Mouse (Mus musculus) hematopoietic multipotent progenitor cell, adult 10-12 weeks (in vitro differentiated cells): ENCODE results near the gene Mcpt8. TPM values are rescaled to one million over a fixed set of nuclear protein-coding genes. Genes with fewer than 3 reads are reported as not detected.

Source experiments
- polyA plus RNA-seq: library from polyadenylated mRNA; stranded (reverse); fragments of >175 nt; gene quantifications from 2 replicates; pipeline ENCODE4 v1.2.3, GENCODE M21; 2012; ENCODE audit warnings: low replicate concordance

Mcpt8 gene
- 0.50 and 1.1 TPM in 2 replicates for polyA plus RNA-seq

DNA sequence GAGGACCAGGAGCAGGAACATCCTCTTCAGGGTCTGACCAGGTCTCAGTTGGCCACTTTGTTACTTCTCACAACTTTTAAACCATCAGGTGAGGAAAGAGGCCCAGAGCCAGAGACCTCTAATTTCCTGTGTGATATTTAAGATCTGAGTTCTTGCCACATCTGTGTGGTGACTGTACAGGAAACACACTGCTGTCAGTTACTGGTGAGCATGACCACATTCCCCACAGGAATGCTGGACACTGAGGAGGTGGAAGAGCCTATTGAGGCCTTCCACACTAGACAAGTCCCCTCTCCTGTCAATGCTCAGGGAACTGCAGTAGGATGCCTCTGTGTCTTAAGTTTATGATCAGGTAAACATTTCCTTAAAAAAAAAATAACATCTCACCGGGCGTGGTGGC is at the start of gene Mcpt8:
Mcpt8 (minus strand) TSS at position 107 of the 400 bp plus-strand sequence.

DNA sequence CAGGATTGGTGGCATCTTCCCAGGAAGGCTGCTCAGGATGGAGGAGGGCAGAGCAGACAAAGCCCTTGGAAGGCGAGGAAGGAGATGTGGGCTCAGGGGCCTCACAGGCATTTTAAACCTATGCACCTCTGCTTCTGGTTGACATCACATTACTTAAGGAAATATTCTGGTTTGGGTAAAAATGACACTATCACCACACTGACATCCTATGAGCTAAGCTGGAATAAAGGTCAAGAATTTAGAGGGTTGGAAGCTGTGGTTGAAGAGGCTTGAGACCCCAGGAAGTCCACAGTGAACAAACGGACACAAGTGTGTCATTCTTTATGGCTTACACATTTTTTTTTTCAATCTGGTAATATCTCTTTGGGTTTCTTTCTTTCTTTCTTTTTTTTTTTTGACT is 47.4 kb upstream of the Mcpt8 start, which contains the start of gene Gzmd:
Gzmd (minus strand) TSS at position 101 of the 400 bp plus-strand sequence.

DNA sequence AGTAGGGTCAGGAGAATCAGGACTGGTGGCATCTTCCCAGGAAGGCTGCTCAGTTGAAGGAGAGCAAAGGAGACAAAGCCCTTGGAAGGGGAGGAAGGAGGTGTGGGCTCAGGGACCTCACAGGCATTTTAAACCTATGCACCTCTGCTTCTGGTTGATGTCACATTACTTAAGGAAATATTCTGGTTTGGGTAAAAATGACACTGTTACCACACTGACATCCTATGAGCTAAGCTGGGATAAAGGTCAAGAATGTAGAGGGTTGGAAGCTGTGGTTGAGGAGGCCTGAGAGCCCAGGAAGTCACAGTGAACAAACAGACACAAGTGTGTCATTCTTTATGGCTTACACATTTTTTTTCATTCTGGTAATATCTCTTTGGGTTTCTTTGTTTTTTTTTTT is 35.5 kb upstream of the Mcpt8 start, which contains the start of gene Gzme:
Gzme (minus strand) TSS at position 101 of the 400 bp plus-strand sequence.

DNA sequence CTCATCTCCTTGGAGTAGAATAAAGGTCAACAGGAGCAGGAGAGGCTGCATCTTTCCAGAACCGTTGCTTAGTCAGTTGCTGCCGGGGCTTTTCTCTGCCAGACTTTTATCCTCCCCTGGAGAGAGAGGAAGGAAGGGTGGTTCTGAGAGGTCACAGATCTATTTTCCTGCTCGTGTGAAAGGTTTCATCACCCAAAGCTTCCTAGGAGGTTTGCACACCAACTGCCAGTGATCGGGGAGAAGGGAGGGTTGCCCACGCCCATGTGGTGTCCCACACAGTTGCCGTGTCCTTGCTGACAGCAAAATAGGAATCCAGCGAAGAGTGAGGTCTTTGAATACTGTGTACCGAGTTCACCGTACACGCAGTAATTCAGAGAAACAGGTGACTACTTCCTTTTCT is 17.3 kb upstream of the Mcpt8 start, which contains the start of gene Ctsg:
Ctsg (minus strand) TSS at position 189 of the 400 bp plus-strand sequence.

DNA sequence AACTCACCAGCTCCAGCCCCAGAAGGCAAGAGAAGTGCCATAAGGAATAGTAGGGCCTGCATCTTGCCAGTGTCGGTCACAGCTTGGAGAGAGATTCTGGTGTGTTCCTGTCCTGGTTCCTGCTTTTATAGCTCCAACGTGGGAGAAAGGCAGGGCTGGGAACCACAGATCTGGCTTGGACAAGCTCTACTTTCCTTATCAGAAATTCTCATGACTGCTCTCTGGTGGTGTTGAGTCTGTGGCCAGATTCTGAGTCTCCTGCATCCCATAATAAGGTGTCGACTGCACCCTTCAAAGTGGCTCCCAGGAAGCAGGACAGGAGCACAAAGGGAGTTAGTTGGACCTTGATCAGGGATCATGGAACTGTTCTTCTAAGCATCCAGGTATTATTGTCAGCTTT is 22.9 kb downstream of the Mcpt8 start, which contains the start of gene Mcpt4:
Mcpt4 (minus strand) TSS at position 101 of the 400 bp plus-strand sequence.

DNA sequence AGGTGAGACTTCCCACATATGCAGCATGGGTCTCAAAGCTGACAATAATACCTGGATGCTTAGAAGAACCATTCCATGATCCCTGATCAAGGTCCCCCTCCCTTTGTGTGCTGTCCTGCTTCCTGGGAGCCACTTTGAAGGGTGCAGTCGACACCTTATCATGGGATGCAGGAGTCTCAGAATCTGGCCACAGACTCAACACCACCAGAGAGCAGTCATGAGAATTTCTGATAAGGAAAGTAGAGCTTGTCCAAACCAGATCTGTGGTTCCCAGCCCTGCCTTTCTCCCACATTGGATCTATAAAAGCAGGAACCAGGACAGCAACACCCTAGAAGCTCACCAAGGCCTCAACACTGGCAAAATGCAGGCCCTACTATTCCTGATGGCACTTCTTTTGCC is 43.3 kb downstream of the Mcpt8 start, which contains the start of gene Mcpt2:
Mcpt2 (plus strand) TSS at position 250 of the 400 bp plus-strand sequence.

Other genes with a start within 250 kb of the Mcpt8 start
- 0.58 and 0.74 TPM in 2 replicates for gene Nynrin, start 231.3 kb downstream of the Mcpt8 start, polyA plus RNA-seq
- gene Cbln3, start 200.9 kb downstream of the Mcpt8 start, polyA plus RNA-seq, result 0.03 and 0.25 TPM in 2 replicates
- 32.4 and 55.4 TPM in 2 replicates for gene Khnyn, start 200.3 kb downstream of the Mcpt8 start, polyA plus RNA-seq
- 13.1 and 24.5 TPM in 2 replicates for gene Sdr39u1, start 185.0 kb downstream of the Mcpt8 start, polyA plus RNA-seq
- gene Cma1, start 140.6 kb downstream of the Mcpt8 start, polyA plus RNA-seq, result 0.73 and 2.0 TPM in 2 replicates
- gene Cma2, start 134.3 kb downstream of the Mcpt8 start, polyA plus RNA-seq, result not detected in 2 replicates
- 0.82 TPM in 1 of 2 replicates, not detected in the other for gene Mcpt1, start 67.3 kb downstream of the Mcpt8 start, polyA plus RNA-seq
- not detected in 2 replicates for gene Mcpt9, start 54.8 kb downstream of the Mcpt8 start, polyA plus RNA-seq
- gene Mcpt2, start 43.2 kb downstream of the Mcpt8 start, polyA plus RNA-seq, result 0.11 TPM in 1 of 2 replicates, not detected in the other
- 11.9 TPM in 1 of 2 replicates, not detected in the other for gene Mcpt4, start 23.0 kb downstream of the Mcpt8 start, polyA plus RNA-seq
- gene Ctsg, start 17.3 kb upstream of the Mcpt8 start, polyA plus RNA-seq, result 1.4 and 2.0 TPM in 2 replicates
- gene Gzme, start 35.4 kb upstream of the Mcpt8 start, polyA plus RNA-seq, result not detected in 2 replicates
- gene Gzmd, start 47.3 kb upstream of the Mcpt8 start, polyA plus RNA-seq, result not detected in 2 replicates
- not detected in 2 replicates for gene Gzmg, start 74.3 kb upstream of the Mcpt8 start, polyA plus RNA-seq
- not detected in 2 replicates for gene Gzmn, start 89.3 kb upstream of the Mcpt8 start, polyA plus RNA-seq
- not detected in 2 replicates for gene Gzmf, start 126.1 kb upstream of the Mcpt8 start, polyA plus RNA-seq
- not detected in 2 replicates for gene Gzmc, start 149.4 kb upstream of the Mcpt8 start, polyA plus RNA-seq
- 1.8 and 3.8 TPM in 2 replicates for gene Gzmb, start 177.0 kb upstream of the Mcpt8 start, polyA plus RNA-seq